Mouse (Mus musculus) kidney, adult 11 months (tissue): ENCODE measurements at regions not wholly inside any gene's neighbourhood (a gene's known extent, or its start where the extent isn't known, plus 50 kb on each side); places are given as distances from the start of the nearest gene placed in this dataset.
A peak's percentile ranks its signal among the peaks of the same experiment; 100 is the strongest.

Experiments used
- DNase-seq: peaks from one replicate; pipeline ENCODE4 v3.0.0; 2022

- DNase-seq, result no peak
Observed at GRCm38 (mm10) chr12:39586163-39586562, 451.7 kb downstream of the Arl4a start.

- DNase-seq, result no peak
Observed at GRCm38 (mm10) chr12:39577610-39578009, 460.2 kb downstream of the Arl4a start.

- DNase-seq, result no peak
Observed at GRCm38 (mm10) chr12:39572802-39573201, 465.0 kb downstream of the Arl4a start.

DNA sequence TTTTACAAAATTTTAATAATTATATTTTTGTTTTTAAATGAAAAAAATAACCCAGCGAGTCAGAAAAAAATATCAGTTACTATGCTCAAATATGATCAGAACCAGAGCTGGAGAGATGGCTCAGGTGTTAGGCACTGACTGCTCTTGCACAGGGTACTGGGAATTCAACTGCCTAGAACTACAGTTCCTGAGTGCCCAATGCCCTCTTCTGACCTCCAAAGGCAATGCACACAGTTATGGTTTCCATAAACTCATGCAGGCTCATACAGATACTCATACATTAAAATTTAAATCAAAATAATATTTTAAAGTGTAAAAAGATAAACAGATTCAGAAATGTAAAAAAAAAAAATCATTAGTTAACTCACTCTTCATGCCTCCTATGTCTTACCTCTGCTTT, 465.7 kb downstream of the Arl4a start:
- DNase-seq, result no peak

DNA sequence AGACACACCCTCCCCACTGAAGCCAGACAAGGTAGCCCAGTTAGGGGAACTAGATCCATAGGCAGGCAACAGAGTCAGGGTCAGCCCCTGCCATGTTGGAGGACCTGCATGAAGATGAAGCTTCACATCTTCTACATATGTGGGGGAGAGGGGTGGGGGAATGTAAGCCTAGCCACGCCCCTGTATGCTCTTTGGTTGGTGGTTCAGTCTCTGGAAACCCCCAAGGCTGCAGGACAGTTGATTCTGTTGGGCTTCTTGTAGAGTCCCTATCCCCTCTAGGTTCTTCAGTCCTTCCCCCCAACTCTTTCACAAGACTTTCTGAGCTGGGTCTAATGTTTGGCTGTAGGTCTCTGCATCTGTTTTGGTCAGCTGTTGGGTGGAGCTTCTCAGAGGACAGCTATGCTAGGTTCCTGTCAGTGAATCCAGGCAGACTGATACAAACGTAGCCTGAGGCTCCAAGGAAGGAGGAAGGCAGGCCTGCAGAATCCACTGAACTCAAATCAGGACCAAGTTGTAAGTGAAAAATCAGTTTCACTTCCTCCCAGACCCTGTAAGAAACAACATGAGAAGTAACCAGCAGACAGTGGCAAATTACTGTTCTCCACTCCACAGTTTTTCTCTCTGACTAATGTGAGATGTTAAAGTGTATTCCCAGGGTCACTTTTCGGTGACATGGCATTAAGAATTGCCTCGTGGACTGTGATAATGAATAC, 476.9 kb downstream of the Arl4a start:
- DNase-seq, result no peak

- no peak for DNase-seq
Observed at GRCm38 (mm10) chr12:39558491-39558890, 479.3 kb downstream of the Arl4a start.

- no peak for DNase-seq
Observed at GRCm38 (mm10) chr12:39536326-39536725, 501.5 kb downstream of the Arl4a start.

DNA sequence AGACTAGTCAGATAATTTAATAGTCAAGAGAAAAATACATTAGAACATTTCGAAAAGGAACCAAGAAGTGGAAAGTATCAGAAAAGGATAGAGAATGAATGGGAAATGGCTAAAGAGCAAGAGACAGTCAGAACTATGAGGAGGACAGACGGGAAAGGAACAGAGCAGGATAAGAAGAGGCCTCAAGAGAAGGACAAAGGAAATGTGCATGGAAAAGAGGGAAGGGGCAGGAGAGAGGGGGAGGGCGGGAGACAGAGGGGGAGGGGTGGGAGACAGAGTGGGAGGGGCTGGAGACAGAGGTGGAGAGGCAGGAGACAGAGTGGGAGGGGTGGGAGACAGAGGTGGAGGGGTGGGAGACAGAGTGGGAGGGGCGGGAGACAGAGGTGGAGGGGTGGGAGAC, 509.7 kb downstream of the Arl4a start:
- DNase-seq, result no peak

DNA sequence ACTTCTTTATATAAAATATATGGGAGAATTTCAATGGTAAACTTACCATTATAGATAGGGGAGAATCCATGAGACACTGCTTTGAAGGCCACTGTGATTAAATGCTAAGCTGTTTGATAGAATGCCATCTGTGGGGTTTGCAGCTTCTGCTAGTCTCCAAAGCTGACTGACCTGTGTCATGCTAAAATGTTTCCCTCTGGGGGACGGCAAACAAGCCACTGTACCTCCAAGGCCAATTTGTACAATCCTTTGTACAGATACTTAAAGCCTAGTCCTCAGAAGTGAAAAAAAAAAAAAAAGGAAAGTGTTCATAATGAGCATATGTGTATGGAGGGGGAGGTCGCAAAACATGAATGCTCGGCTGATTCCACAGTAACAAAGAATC, 510.6 kb downstream of the Arl4a start:
- DNase-seq, result no peak

DNA sequence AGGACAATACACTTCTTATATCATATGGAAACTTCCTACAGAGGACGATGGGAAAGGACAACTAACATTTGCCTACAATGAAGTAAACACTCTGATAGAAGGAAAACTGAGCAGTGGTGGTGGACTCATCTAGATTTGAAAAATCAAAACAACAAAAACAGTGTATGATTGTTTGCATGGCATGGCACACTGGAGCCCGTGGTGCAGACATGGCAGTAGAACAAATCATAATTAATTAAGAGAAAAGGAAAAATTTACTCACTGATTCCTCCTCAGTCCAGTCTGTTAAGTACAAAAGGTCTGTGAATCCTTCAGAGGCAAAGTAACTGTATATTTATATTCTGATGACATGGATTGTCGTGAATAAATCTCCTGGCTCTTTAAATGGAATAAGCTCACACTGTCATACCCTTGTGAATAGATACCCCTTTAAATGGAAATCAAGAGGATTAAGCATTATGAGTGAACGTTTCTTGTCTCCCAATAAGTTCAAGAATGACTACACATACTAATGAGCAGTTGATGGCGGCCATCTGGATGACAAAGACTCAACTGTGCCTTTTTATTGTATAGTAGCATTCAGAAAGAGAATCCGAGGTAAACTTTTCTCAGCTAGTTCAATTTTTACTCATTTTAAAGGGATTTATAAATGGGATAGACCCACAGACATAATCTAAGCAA, 511.1 kb downstream of the Arl4a start:
- DNase-seq, result no peak

GRCm38 (mm10) chr12:39515690-39516089, 522.1 kb downstream of the Arl4a start:
- DNase-seq, result no peak

DNA sequence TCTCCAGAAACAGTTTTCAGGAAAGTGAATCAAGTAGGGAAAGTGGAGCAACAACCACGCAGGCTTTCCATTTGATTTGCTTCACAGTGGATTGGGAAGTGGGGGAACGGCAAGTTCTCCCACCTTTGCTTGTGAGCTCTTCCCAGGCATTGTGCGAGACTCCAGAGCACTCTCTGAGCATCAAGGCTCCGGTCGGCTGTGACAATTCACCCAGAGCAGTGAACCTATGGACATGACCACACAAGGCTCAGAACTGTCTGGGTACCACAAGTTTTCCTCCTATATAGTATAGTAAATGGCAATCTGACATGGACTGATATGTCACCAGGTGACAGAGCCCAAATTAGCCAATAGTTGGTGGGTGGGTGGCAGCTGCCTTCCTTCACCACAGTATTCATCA, 527.0 kb downstream of the Arl4a start:
- DNase-seq, result no peak

DNA sequence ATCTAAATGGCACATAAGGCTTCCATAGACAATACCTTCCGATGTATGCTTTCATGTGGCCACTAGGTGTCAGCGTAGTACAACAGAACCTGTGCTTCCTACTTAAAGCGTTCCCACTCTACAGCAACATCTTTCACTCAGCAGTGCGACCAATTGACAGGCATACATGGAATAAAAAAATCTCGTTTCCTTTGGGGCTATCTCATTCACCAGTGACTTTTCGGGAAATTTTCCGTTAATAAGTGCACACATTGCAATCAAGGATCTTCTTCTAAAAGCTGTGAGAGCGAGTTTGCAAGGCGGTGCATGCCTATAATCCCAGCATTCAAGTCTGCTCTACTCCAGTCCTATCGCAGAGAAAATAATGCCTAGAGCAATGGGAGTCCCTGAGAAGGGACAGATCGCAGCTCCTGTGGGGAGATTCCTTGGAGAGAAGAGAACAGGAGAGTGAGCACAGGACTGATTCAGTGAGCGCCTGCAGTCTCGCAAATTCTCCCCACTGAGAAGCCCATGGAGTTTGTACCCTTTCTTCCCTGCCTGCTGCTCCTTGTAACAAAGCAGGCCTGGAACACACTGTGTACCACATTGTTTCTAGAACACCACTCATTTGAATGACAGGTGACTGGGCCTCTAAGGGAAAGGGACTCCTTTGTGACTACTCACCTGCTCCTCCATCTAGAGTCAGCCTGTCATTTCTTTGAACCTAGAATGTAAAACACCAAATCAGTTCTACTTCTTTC, 527.6 kb downstream of the Arl4a start:
- DNase-seq, result peak; percentile 18

DNA sequence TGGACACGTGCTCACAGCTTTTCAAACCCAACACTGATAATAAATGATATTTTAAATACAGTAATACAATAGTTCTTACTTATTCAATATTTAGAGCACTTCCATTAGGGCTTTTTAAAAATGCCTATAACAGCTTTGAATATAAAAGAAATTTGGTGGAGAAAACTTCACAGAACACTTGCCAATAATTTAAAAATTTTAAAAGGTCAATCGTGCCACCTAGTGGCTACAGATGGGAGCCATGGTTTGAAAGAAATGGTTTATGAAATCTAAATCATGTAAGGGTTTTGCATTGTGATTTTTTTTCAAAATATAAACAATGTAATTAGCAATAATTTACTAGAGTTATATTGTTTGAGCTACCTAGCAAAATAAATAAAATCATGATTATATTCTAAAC, 541.6 kb downstream of the Arl4a start:
- DNase-seq, result no peak

DNA sequence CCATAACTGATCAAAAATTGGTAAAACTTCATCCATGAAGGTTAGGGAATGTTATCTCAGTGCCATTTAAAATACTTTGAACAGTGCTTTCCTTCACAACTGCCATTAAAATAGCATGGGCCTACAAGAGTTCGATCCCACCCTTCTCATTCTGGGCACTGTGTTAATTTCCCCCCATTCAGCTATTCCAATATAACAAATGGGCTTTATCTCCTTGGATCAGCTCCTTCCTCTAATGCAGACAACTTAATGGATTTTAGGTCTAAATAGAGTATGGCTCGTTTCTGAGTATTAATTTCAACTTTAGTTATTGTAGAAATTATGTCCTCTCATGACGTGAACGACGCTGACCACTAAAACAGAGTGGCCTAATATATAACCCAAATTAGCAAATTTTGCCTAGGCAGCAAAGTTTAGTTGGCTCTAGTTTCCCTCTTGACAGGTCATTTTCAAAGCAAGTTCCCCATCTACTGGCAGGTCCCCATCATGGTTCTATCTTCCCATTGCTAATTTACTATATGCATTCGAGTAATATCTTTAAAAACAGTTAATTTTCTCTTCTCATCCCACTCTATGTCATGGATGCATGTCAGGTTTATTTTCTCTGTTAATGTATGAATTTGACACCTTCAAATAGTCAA, 544.1 kb downstream of the Arl4a start:
- DNase-seq, result no peak

GRCm38 (mm10) chr12:39493114-39493513, 544.7 kb downstream of the Arl4a start:
- DNase-seq, result no peak

- no peak for DNase-seq
Observed at GRCm38 (mm10) chr12:39472984-39473383, 564.8 kb downstream of the Arl4a start.
